ENCODE assay signal across 25 mouse cellular contexts in genomic region chr15:79944948-79945347, GRCm38 (mm10). TPM values are rescaled to one million over a fixed set of nuclear protein-coding genes. Genes with fewer than 3 reads are reported as not detected.
DNase-seq lines count a peak whose midpoint lies in the region; ATAC-seq and TF ChIP-seq lines count a peak whose summit lies in the region.
"Had no signal": no experiment of that assay in that cellular context is flagged by ENCODE, and none has a peak within 500 bp of the region (broad histone marks: within the 10 kb centered on the region; RNA-seq: fewer than 3 reads in every experiment).

No protein-coding gene starts in this region.

- ATAC-seq in liver, postnatal 0 days: no peak
- ATAC-seq in midbrain, embryonic 11.5 days (ENCODE audit: low FRiP score): no peak
- ATAC-seq in midbrain, embryonic 16.5 days: no peak
- ATAC-seq: activated CD4-positive, CD25-positive, alpha-beta regulatory T cell, adult 4 months; CD4-positive, CD25-positive, alpha-beta regulatory T cell, adult 4 months; forebrain, embryonic 13.5 days; Patski had no signal

- H3K4me3 ChIP-seq in liver, postnatal 0 days (ENCODE audit: low read depth, low read length): no peak overlapping the region
- H3K4me3 ChIP-seq in midbrain, embryonic 11.5 days (ENCODE audit: low read depth, low read length): no peak overlapping the region
- H3K4me3 ChIP-seq in midbrain, embryonic 16.5 days (ENCODE audit: low read depth, low read length): no peak overlapping the region
- H3K4me3 ChIP-seq: embryonic facial prominence, embryonic 10.5 days; embryonic facial prominence, embryonic 12.5 days; forebrain, embryonic 13.5 days had no signal

- no peak for TF ChIP-seq CTCF in liver, postnatal 0 days (IDR thresholded peaks at IDR 0.05; ENCODE audit: low read depth)

- intact Hi-C loops in gastrocnemius, postnatal 14 days (cut with DNase I; ENCODE audit: low total_unique reads): loop anchor here (5.0 kb wide), 1 partner anchor 117 kb away; no protein-coding TSS in a partner anchor
- intact Hi-C loops in gastrocnemius, postnatal 36 days (cut with DNase I): no loop called here

- WGBS in liver, postnatal 0 days (ENCODE audit: insufficient replicate concordance): 71% methylated on average over 5 of the region's 5 CpGs
- 86% methylated on average over 5 of the region's 5 CpGs for WGBS in midbrain, embryonic 11.5 days
- WGBS in midbrain, embryonic 16.5 days: 80% methylated on average over 5 of the region's 5 CpGs

- no peaks in the 10 kb centered on the region for H3K36me3 ChIP-seq in liver, postnatal 0 days (replicated peaks; ENCODE audit: insufficient read depth, low read length)
- H3K36me3 ChIP-seq in midbrain, embryonic 11.5 days (ENCODE audit: control insufficient read depth, insufficient read depth, low read length): no peaks in the 10 kb centered on the region
- H3K36me3 ChIP-seq in midbrain, embryonic 16.5 days (ENCODE audit: control insufficient read depth, insufficient read depth, low read length): no peaks in the 10 kb centered on the region
- H3K36me3 ChIP-seq: embryonic facial prominence, embryonic 10.5 days; embryonic facial prominence, embryonic 12.5 days; G1E had no signal

- no peak overlapping the region for H3K27ac ChIP-seq in liver, postnatal 0 days (ENCODE audit: low read depth)
- H3K27ac ChIP-seq in midbrain, embryonic 11.5 days (ENCODE audit: low read depth, low read length): no peak overlapping the region
- H3K27ac ChIP-seq in midbrain, embryonic 16.5 days (ENCODE audit: low read length): no peak overlapping the region
- H3K27ac ChIP-seq: embryonic facial prominence, embryonic 10.5 days; embryonic facial prominence, embryonic 12.5 days; forebrain, embryonic 13.5 days had no signal

- no peak overlapping the region for H3K4me2 ChIP-seq in liver, postnatal 0 days (ENCODE audit: low read depth, low read length)
- no peak overlapping the region for H3K4me2 ChIP-seq in midbrain, embryonic 11.5 days
- no peak overlapping the region for H3K4me2 ChIP-seq in midbrain, embryonic 16.5 days (ENCODE audit: low read length)
- H3K4me2 ChIP-seq: embryonic facial prominence, embryonic 12.5 days; forebrain, embryonic 13.5 days had no signal

- H3K4me1 ChIP-seq in liver, postnatal 0 days (ENCODE audit: insufficient read depth): no peaks in the 10 kb centered on the region
- H3K4me1 ChIP-seq in midbrain, embryonic 11.5 days (ENCODE audit: control insufficient read depth, insufficient read depth, low read length): peaks cover 3% of the 10 kb centered on the region; the same call in 1 of the 2 replicates
- H3K4me1 ChIP-seq in midbrain, embryonic 16.5 days (ENCODE audit: control insufficient read depth, insufficient read depth, low read length): peaks cover 6% of the 10 kb centered on the region

- TF ChIP-seq EP300 in liver, postnatal 0 days (IDR thresholded peaks at IDR 0.05; ENCODE audit: low read depth): no peak

- H3K9me3 ChIP-seq in liver, postnatal 0 days (ENCODE audit: low read length): no peaks in the 10 kb centered on the region
- H3K9me3 ChIP-seq in midbrain, embryonic 11.5 days (ENCODE audit: control insufficient read depth, low read length): no peaks in the 10 kb centered on the region
- no peaks in the 10 kb centered on the region for H3K9me3 ChIP-seq in midbrain, embryonic 16.5 days (replicated peaks; ENCODE audit: control insufficient read depth, low read length, poor library complexity, severe bottlenecking)
- H3K9me3 ChIP-seq: embryonic facial prominence, embryonic 10.5 days; forebrain, embryonic 13.5 days had no signal

- H3K9ac ChIP-seq in liver, postnatal 0 days (replicated peaks): no peak overlapping the region
- H3K9ac ChIP-seq in midbrain, embryonic 11.5 days (ENCODE audit: low read length): no peak overlapping the region
- H3K9ac ChIP-seq in midbrain, embryonic 16.5 days (ENCODE audit: low read depth, low read length): no peak overlapping the region
- H3K9ac ChIP-seq: embryonic facial prominence, embryonic 12.5 days; forebrain, embryonic 13.5 days had no signal

- no peaks in the 10 kb centered on the region for H3K27me3 ChIP-seq in liver, postnatal 0 days (ENCODE audit: insufficient read depth, low read length)
- H3K27me3 ChIP-seq in midbrain, embryonic 11.5 days (ENCODE audit: control insufficient read depth, insufficient read depth, low read length): no peaks in the 10 kb centered on the region
- H3K27me3 ChIP-seq in midbrain, embryonic 16.5 days (ENCODE audit: control insufficient read depth, insufficient read depth, low read depth, low read length): no peaks in the 10 kb centered on the region
- H3K27me3 ChIP-seq: CH12.LX; embryonic facial prominence, embryonic 12.5 days; Patski had no signal

- peak; percentile 67 for DNase-seq in gastrocnemius, adult 18-20 months (ENCODE audit: low spot score)
- no peak for DNase-seq in gastrocnemius, postnatal 14 days
- peak; percentile 64 for DNase-seq in gastrocnemius, postnatal 25 days
- no peak for DNase-seq in gastrocnemius, postnatal 36 days
- DNase-seq in liver, postnatal 0 days: peak; percentile 10
- no peak for DNase-seq in liver
- DNase-seq in midbrain, embryonic 11.5 days (ENCODE audit: low spot score, missing footprints): peak; percentile 70
- DNase-seq: adrenal gland, adult 8-10 months; adrenal gland, postnatal 14 days; adrenal gland, postnatal 36 days; B cell, adult 2 months; cerebellum, adult 11-12 months; cerebellum, adult 2 months; cerebellum, adult 9-10 months; cerebellum, postnatal 10 days; cerebellum, postnatal 25 days had no signal

RNA-seq across cellular contexts. Expression of gene Cbx7, which starts 26.0 kb away (rescaled TPM):
- total RNA-seq in gastrocnemius, adult 18-20 months (2021): 10 to 100 TPM; 20.5 to 22.9 TPM
- total RNA-seq in gastrocnemius, postnatal 14 days (2021): 1 to 10 TPM; 3.7 to 4.5 TPM
- 10 to 100 TPM in 1 of 2 experiments, 1 to 10 TPM in 1; 8.6 to 11.1 TPM for total RNA-seq in gastrocnemius, postnatal 25 days (2021)
- 10 to 100 TPM; 10.8 to 16.8 TPM for total RNA-seq in gastrocnemius, postnatal 36 days (2021)
- 1.0 and 1.2 TPM in 2 replicates for polyA plus RNA-seq in liver, postnatal 0 days (2015; fragmentation: Nextera tagmentation; extraction: Ambion mirVana)
- polyA plus RNA-seq in midbrain, embryonic 11.5 days (2014; fragmentation: Nextera tagmentation; extraction: Ambion mirVana): 1.4 and 1.9 TPM in 2 replicates
- 4.8 and 5.0 TPM in 2 replicates for polyA plus RNA-seq in midbrain, embryonic 16.5 days (2015; fragmentation: Nextera tagmentation; extraction: Ambion mirVana)

RNA-seq across cellular contexts. Expression of gene Apobec3, which starts 53.5 kb away (rescaled TPM):
- total RNA-seq in gastrocnemius, adult 18-20 months (2021): 1 to 10 TPM; 1.6 to 2.3 TPM
- 1 to 10 TPM; 4.7 to 7.9 TPM for total RNA-seq in gastrocnemius, postnatal 14 days (2021)
- 1 to 10 TPM; 2.3 to 4.0 TPM for total RNA-seq in gastrocnemius, postnatal 25 days (2021)
- 1 to 10 TPM; 2.7 to 4.7 TPM for total RNA-seq in gastrocnemius, postnatal 36 days (2021)
- polyA plus RNA-seq in liver, postnatal 0 days (2015; fragmentation: Nextera tagmentation; extraction: Ambion mirVana): 34.6 and 38.1 TPM in 2 replicates
- polyA plus RNA-seq in midbrain, embryonic 11.5 days (2014; fragmentation: Nextera tagmentation; extraction: Ambion mirVana): 5.5 and 6.0 TPM in 2 replicates
- 3.8 and 4.2 TPM in 2 replicates for polyA plus RNA-seq in midbrain, embryonic 16.5 days (2015; fragmentation: Nextera tagmentation; extraction: Ambion mirVana)

Comparison
In these comparisons a context has a peak if more than half of its experiments do, and no peak if none do; other contexts are left out.
1. DNase-seq: peak in gastrocnemius, adult 18-20 months (single experiment), gastrocnemius, postnatal 25 days (single experiment), liver, postnatal 0 days (single experiment) and midbrain, embryonic 11.5 days (single experiment); none in gastrocnemius, postnatal 14 days (single experiment), gastrocnemius, postnatal 36 days (0 of 2) and liver (single experiment).